In the genomic region with DNA sequence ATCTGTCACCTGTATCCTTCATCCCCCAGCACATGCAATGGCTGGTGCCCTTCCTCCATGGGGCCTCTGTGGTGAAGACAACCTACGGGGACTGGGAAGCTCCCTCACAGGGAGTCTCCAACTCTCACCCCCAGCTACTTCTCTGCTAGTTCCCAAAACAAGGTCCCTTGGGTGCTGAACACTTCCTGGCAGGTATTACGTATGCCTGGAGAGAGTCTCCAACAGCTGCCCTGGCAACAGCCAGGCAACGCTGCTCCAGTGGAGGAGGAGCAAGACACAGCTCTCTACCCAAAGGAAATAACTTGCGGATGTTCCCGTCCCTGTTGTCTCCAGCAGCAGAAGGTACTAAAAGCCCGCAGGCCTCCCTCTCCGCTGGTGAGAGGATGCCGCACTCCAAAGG, we compare ENCODE assay signal across 12 mouse cellular contexts.
"Had no signal": no experiment of that assay in that cellular context is flagged by ENCODE, and none has a peak within 500 bp of the region (broad histone marks: within the 10 kb centered on the region; RNA-seq: fewer than 3 reads in every experiment).

No protein-coding gene starts in this region.

- H3K27me3 ChIP-seq: kidney, embryonic 15.5 days; limb, embryonic 13.5 days; midbrain, embryonic 12.5 days; neural tube, embryonic 15.5 days had no signal

- DNase-seq: kidney, postnatal 25 days; left cerebral cortex, postnatal 4 days; lung, adult 18-20 months; right cerebral cortex, adult 18-20 months; right cerebral cortex, postnatal 25 days; thymus, postnatal 4 days had no signal

- H3K4me1 ChIP-seq: kidney, embryonic 15.5 days; midbrain, embryonic 12.5 days; neural tube, embryonic 15.5 days had no signal

- H3K9ac ChIP-seq: kidney, embryonic 15.5 days; limb, embryonic 13.5 days; liver, embryonic 14.5 days; midbrain, embryonic 12.5 days; neural tube, embryonic 15.5 days had no signal

- H3K4me3 ChIP-seq: kidney, embryonic 15.5 days; limb, embryonic 13.5 days; midbrain, embryonic 12.5 days; neural tube, embryonic 15.5 days had no signal

- H3K27ac ChIP-seq: kidney, embryonic 15.5 days; limb, embryonic 13.5 days; liver, embryonic 14.5 days; midbrain, embryonic 12.5 days; neural tube, embryonic 15.5 days; stomach, postnatal 0 days had no signal

- H3K9me3 ChIP-seq: kidney, embryonic 15.5 days; limb, embryonic 13.5 days; midbrain, embryonic 12.5 days; neural tube, embryonic 15.5 days had no signal

- H3K4me2 ChIP-seq: kidney, embryonic 15.5 days; limb, embryonic 13.5 days; midbrain, embryonic 12.5 days; neural tube, embryonic 15.5 days had no signal

- H3K36me3 ChIP-seq: kidney, embryonic 15.5 days; limb, embryonic 13.5 days; midbrain, embryonic 12.5 days; neural tube, embryonic 15.5 days had no signal
